Comparison of ENCODE assay signal across 8 mouse cellular contexts in genomic region chr5:135960909-135961635, GRCm38 (mm10). TPM values are rescaled to one million over a fixed set of nuclear protein-coding genes. Genes with fewer than 3 reads are reported as not detected.
A peak's percentile ranks its signal among the peaks of the same experiment; 100 is the strongest.
DNase-seq lines count a peak whose midpoint lies in the region; ATAC-seq and TF ChIP-seq lines count a peak whose summit lies in the region.

No protein-coding gene starts in this region.

- 90% methylated on average over 15 of the region's 15 CpGs for WGBS in heart, embryonic 12.5 days
- WGBS in heart, postnatal 0 days: 94% methylated on average over 15 of the region's 15 CpGs
- 94% methylated on average over 15 of the region's 15 CpGs for WGBS in macrophage (ENCODE audit: missing documents)

- peaks cover 22% of the 10 kb centered on the region for H3K4me1 ChIP-seq in heart, embryonic 12.5 days (replicated peaks)
- H3K4me1 ChIP-seq in ES-E14 (ENCODE audit: control insufficient read depth in 2 of 2, insufficient read depth in 2 of 2, low read length in 2 of 2, poor library complexity in 1 of 2): peaks cover 11 to 35% of the 10 kb centered on the region in 2 experiments
- peaks cover 32% of the 10 kb centered on the region for H3K4me1 ChIP-seq in heart, postnatal 0 days (ENCODE audit: control insufficient read depth, insufficient read depth)

- no peak overlapping the region for H3K9ac ChIP-seq in heart, embryonic 12.5 days
- peak overlapping the region; percentile 75; the same call in 1 of the 2 replicates for H3K9ac ChIP-seq in ES-E14 (ENCODE audit: insufficient read depth, low read depth, low read length, poor library complexity, severe bottlenecking)
- no peak overlapping the region for H3K9ac ChIP-seq in heart, postnatal 0 days (replicated peaks; ENCODE audit: low read depth, low read length)

- TF ChIP-seq EP300 in heart, postnatal 0 days (IDR thresholded peaks at IDR 0.05; ENCODE audit: low read depth): no peak

- H3K9me3 ChIP-seq in heart, embryonic 12.5 days (replicated peaks): no peaks in the 10 kb centered on the region
- no peaks in the 10 kb centered on the region for H3K9me3 ChIP-seq in ES-E14 (ENCODE audit: control insufficient read depth, insufficient read depth, low read depth, low read length)
- H3K9me3 ChIP-seq in heart, postnatal 0 days (replicated peaks; ENCODE audit: control insufficient read depth, low read length): no peaks in the 10 kb centered on the region

- no peak for TF ChIP-seq CTCF in heart, postnatal 0 days (IDR thresholded peaks at IDR 0.05; ENCODE audit: low read depth)

- peaks cover 3% of the 10 kb centered on the region for H3K27me3 ChIP-seq in heart, embryonic 12.5 days (replicated peaks)
- no peaks in the 10 kb centered on the region for H3K27me3 ChIP-seq in heart, postnatal 0 days (ENCODE audit: control insufficient read depth, insufficient read depth, low read length)

- no peak for ATAC-seq in heart, embryonic 12.5 days (ENCODE audit: insufficient number of reproducible peaks, low FRiP score)
- no peak for ATAC-seq in heart, postnatal 0 days (ENCODE audit: insufficient read depth, low read depth)
- no peak for ATAC-seq in monocyte, adult 5-6 weeks (replicated peaks; ENCODE audit: insufficient number of reproducible peaks, low FRiP score, low TSS enrichment, poor library complexity, severe bottlenecking)

- H3K79me2 ChIP-seq in macrophage (ENCODE audit: inconsistent target): peaks cover 16% of the 10 kb centered on the region

- in situ Hi-C loops in ES-E14 (cut with MboI; ENCODE audit: low sequenced_read_pairs in 2 of 2, unreplicated experiment in 2 of 2): no loop called here

- DNase-seq in heart, postnatal 10 days: no peak
- no peak for DNase-seq in ES-E14 (ENCODE audit: low read depth, low spot score)
- DNase-seq in heart, postnatal 0 days (ENCODE audit: low spot score): no peak
- no peak for DNase-seq in ovary, postnatal 36 days (ENCODE audit: low spot score)
- DNase-seq in gastrocnemius, postnatal 10 days: no peak

- H3K4me2 ChIP-seq in heart, embryonic 12.5 days: peak overlapping the region; percentile 87
- H3K4me2 ChIP-seq in heart, postnatal 0 days (ENCODE audit: low read depth, low read length): 0 out of 2 replicates have a peak overlapping the region, but pooled peaks have one; percentile 95

- intact Hi-C loops in heart, postnatal 10 days (cut with DNase I): no loop called here

- H3K36me3 ChIP-seq in heart, embryonic 12.5 days: no peaks in the 10 kb centered on the region
- H3K36me3 ChIP-seq in ES-E14 (ENCODE audit: control insufficient read depth, insufficient read depth, low read length, poor library complexity, severe bottlenecking): no peaks in the 10 kb centered on the region
- no peaks in the 10 kb centered on the region for H3K36me3 ChIP-seq in heart, postnatal 0 days (replicated peaks; ENCODE audit: control insufficient read depth, insufficient read depth, low read length)
- no peaks in the 10 kb centered on the region for H3K36me3 ChIP-seq in macrophage (ENCODE audit: inconsistent target)

- peak overlapping the region; percentile 89 for H3K27ac ChIP-seq in heart, embryonic 12.5 days (ENCODE audit: poor library complexity, severe bottlenecking)
- peak overlapping the region; percentile 96 for H3K27ac ChIP-seq in ES-E14 (ENCODE audit: insufficient read depth, low read depth, low read length, poor library complexity, severe bottlenecking)
- H3K27ac ChIP-seq in heart, postnatal 0 days (ENCODE audit: low read depth): peak overlapping the region; percentile 96
- peak overlapping the region; percentile 99 for H3K27ac ChIP-seq in macrophage

- no peak overlapping the region for H3K4me3 ChIP-seq in heart, embryonic 12.5 days
- H3K4me3 ChIP-seq in ES-E14 (ENCODE audit: insufficient read depth in 1 of 2, low read depth in 1 of 2, low read length in 2 of 2, poor library complexity in 1 of 2, severe bottlenecking in 1 of 2): peak overlapping the region; percentile 54 to 65; a peak in 3 of 4 replicates
- H3K4me3 ChIP-seq in heart, postnatal 0 days (ENCODE audit: low read depth, low read length): no peak overlapping the region
- peak overlapping the region; percentile 61 for H3K4me3 ChIP-seq in macrophage (ENCODE audit: inconsistent target)

TF ChIP-seq in ES-E14, 5 proteins besides CTCF, POLR2A, EP300 and RAD21:
- no peak for TF ChIP-seq HCFC1 (IDR thresholded peaks at IDR 0.05; ENCODE audit: borderline replicate concordance, insufficient read depth, low read length)
- TF ChIP-seq ZC3H11A (IDR thresholded peaks at IDR 0.05; ENCODE audit: borderline replicate concordance, low read depth, low read length): no peak
- no peak for TF ChIP-seq CHD2 (IDR thresholded peaks at IDR 0.05; ENCODE audit: low read depth, low read length)
- TF ChIP-seq ZNF384 (IDR thresholded peaks at IDR 0.05; ENCODE audit: low read depth, low read length): no peak
- no peak for TF ChIP-seq MAFK (IDR thresholded peaks at IDR 0.05; ENCODE audit: insufficient read depth, low read depth, low read length)

RNA-seq across cellular contexts. Expression of gene Ssc4d, which starts 13.3 kb away (rescaled TPM):
- polyA plus RNA-seq in heart, embryonic 12.5 days (2016; fragmentation: Nextera tagmentation; extraction: Ambion mirVana): 0.70 and 1.6 TPM in 2 replicates
- 1 to 10 TPM in 1 of 2 experiments, under 1 TPM in 1; 0.43 to 1.4 TPM for total RNA-seq in heart, postnatal 10 days (2021)
- total RNA-seq in ES-E14 (2012; rRNA removed): 10.9 and 11.0 TPM in 2 replicates
- 1.3 and 3.6 TPM in 2 replicates for total RNA-seq in heart, postnatal 0 days (2014; rRNA removed; ENCODE audit: low replicate concordance)
- 0.55 and 0.56 TPM in 2 replicates for polyA plus RNA-seq in heart, postnatal 0 days (2015; fragmentation: Nextera tagmentation; extraction: Ambion mirVana)
- 1 to 10 TPM in 24 of 26 experiments, not detected in 2; 1.1 to 5.4 (median 2.5) TPM for total RNA-seq in macrophage (2018; cell fraction: chromatin; rRNA removed)
- 1 to 10 TPM; 1.6 to 5.2 (median 3.2) TPM for total RNA-seq in macrophage (2018; cell fraction: cytosol; rRNA removed)
- total RNA-seq in macrophage (2018; cell fraction: nucleus; rRNA removed): 1 to 10 TPM in 25 of 26 experiments, under 1 TPM in 1; 0.93 to 5.9 (median 3.7) TPM
- 2.8 to 3.3 TPM (median 3.0 TPM) in 3 replicates for polyA plus RNA-seq in macrophage (2018)
- total RNA-seq in monocyte, adult 5-6 weeks (2017): 1.5 to 1.9 TPM in 2 of 3 replicates, not detected in the other
- 1 to 10 TPM in 1 of 2 experiments, under 1 TPM in 1; 0.78 to 1.1 TPM for total RNA-seq in gastrocnemius, postnatal 10 days (2021)

RNA-seq across cellular contexts. Expression of gene Zp3, which starts 18.8 kb away (rescaled TPM):
- polyA plus RNA-seq in heart, embryonic 12.5 days (2016; fragmentation: Nextera tagmentation; extraction: Ambion mirVana): 0.13 TPM in 1 of 2 replicates, not detected in the other
- total RNA-seq in heart, postnatal 10 days (2021): not detected
- total RNA-seq in ES-E14 (2012; rRNA removed): 12.7 and 16.1 TPM in 2 replicates
- total RNA-seq in heart, postnatal 0 days (2014; rRNA removed; ENCODE audit: low replicate concordance): not detected in 2 replicates
- 0.14 TPM in 1 of 2 replicates, not detected in the other for polyA plus RNA-seq in heart, postnatal 0 days (2015; fragmentation: Nextera tagmentation; extraction: Ambion mirVana)
- not detected for total RNA-seq in macrophage (2018; cell fraction: chromatin; rRNA removed)
- not detected for total RNA-seq in macrophage (2018; cell fraction: cytosol; rRNA removed)
- not detected for total RNA-seq in macrophage (2018; cell fraction: nucleus; rRNA removed)
- not detected in 3 replicates for polyA plus RNA-seq in macrophage (2018)
- total RNA-seq in monocyte, adult 5-6 weeks (2017): not detected in 3 replicates
- total RNA-seq in gastrocnemius, postnatal 10 days (2021): not detected

RNA-seq across cellular contexts. Expression of gene Ywhag, which starts 26.7 kb away (rescaled TPM):
- 214 and 222 TPM in 2 replicates for polyA plus RNA-seq in heart, embryonic 12.5 days (2016; fragmentation: Nextera tagmentation; extraction: Ambion mirVana)
- 100 to 1,000 TPM; 321 to 334 TPM for total RNA-seq in heart, postnatal 10 days (2021)
- total RNA-seq in ES-E14 (2012; rRNA removed): 109 and 176 TPM in 2 replicates
- total RNA-seq in heart, postnatal 0 days (2014; rRNA removed; ENCODE audit: low replicate concordance): 47.3 and 67.2 TPM in 2 replicates
- 137 and 149 TPM in 2 replicates for polyA plus RNA-seq in heart, postnatal 0 days (2015; fragmentation: Nextera tagmentation; extraction: Ambion mirVana)
- 100 to 1,000 TPM in 20 of 26 experiments, 10 to 100 TPM in 6; 53.4 to 231 (median 136) TPM for total RNA-seq in macrophage (2018; cell fraction: chromatin; rRNA removed)
- total RNA-seq in macrophage (2018; cell fraction: cytosol; rRNA removed): 100 to 1,000 TPM; 212 to 334 (median 277) TPM
- 100 to 1,000 TPM in 24 of 26 experiments, 10 to 100 TPM in 2; 92.5 to 392 (median 213) TPM for total RNA-seq in macrophage (2018; cell fraction: nucleus; rRNA removed)
- 161 to 315 TPM (median 200 TPM) in 3 replicates for polyA plus RNA-seq in macrophage (2018)
- total RNA-seq in monocyte, adult 5-6 weeks (2017): 86.4 to 119 TPM (median 100 TPM) in 3 replicates
- 100 to 1,000 TPM; 302 to 322 TPM for total RNA-seq in gastrocnemius, postnatal 10 days (2021)

RNA-seq across cellular contexts. Expression of gene Dtx2, which starts 33.5 kb away (rescaled TPM):
- 28.7 and 29.9 TPM in 2 replicates for polyA plus RNA-seq in heart, embryonic 12.5 days (2016; fragmentation: Nextera tagmentation; extraction: Ambion mirVana)
- 10 to 100 TPM in 1 of 2 experiments, 1 to 10 TPM in 1; 9.5 to 10.7 TPM for total RNA-seq in heart, postnatal 10 days (2021)
- total RNA-seq in ES-E14 (2012; rRNA removed): 26.7 and 28.3 TPM in 2 replicates
- total RNA-seq in heart, postnatal 0 days (2014; rRNA removed; ENCODE audit: low replicate concordance): 27.4 and 28.6 TPM in 2 replicates
- 14.6 and 15.7 TPM in 2 replicates for polyA plus RNA-seq in heart, postnatal 0 days (2015; fragmentation: Nextera tagmentation; extraction: Ambion mirVana)
- total RNA-seq in macrophage (2018; cell fraction: chromatin; rRNA removed): 100 to 1,000 TPM in 2 of 26 experiments, 10 to 100 TPM in 23, 1 to 10 TPM in 1; 7.0 to 116 (median 33.1) TPM
- 10 to 100 TPM in 21 of 26 experiments, 1 to 10 TPM in 5; 7.6 to 49.8 (median 26.9) TPM for total RNA-seq in macrophage (2018; cell fraction: cytosol; rRNA removed)
- 10 to 100 TPM in 24 of 26 experiments, 1 to 10 TPM in 2; 6.1 to 96.6 (median 29.1) TPM for total RNA-seq in macrophage (2018; cell fraction: nucleus; rRNA removed)
- 7.6 to 10.1 TPM (median 9.4 TPM) in 3 replicates for polyA plus RNA-seq in macrophage (2018)
- 5.4 to 11.2 TPM (median 6.8 TPM) in 3 replicates for total RNA-seq in monocyte, adult 5-6 weeks (2017)
- 1 to 10 TPM; 7.7 to 9.2 TPM for total RNA-seq in gastrocnemius, postnatal 10 days (2021)

Comparison
In these comparisons a context has a peak if more than half of its experiments do, and no peak if none do; other contexts are left out.
1. H3K4me3 ChIP-seq: peak in ES-E14 (2 of 2) and macrophage (single experiment); none in heart, embryonic 12.5 days (single experiment) and heart, postnatal 0 days (single experiment).
2. RNA of gene Zp3, which starts 18.8 kb away (total RNA-seq): 12.7 to 16.1 TPM in ES-E14; not detected in heart, postnatal 10 days, not detected in heart, postnatal 0 days, not detected in monocyte, adult 5-6 weeks and not detected in gastrocnemius, postnatal 10 days; every median in the first group is over 10 times any median in the second.
3. Peak in every context shown above with its lines, with median percentiles within 50 percentile points of each other: H3K27ac ChIP-seq.